8 mouse cellular contexts compared by ENCODE assay signal in the genomic region with DNA sequence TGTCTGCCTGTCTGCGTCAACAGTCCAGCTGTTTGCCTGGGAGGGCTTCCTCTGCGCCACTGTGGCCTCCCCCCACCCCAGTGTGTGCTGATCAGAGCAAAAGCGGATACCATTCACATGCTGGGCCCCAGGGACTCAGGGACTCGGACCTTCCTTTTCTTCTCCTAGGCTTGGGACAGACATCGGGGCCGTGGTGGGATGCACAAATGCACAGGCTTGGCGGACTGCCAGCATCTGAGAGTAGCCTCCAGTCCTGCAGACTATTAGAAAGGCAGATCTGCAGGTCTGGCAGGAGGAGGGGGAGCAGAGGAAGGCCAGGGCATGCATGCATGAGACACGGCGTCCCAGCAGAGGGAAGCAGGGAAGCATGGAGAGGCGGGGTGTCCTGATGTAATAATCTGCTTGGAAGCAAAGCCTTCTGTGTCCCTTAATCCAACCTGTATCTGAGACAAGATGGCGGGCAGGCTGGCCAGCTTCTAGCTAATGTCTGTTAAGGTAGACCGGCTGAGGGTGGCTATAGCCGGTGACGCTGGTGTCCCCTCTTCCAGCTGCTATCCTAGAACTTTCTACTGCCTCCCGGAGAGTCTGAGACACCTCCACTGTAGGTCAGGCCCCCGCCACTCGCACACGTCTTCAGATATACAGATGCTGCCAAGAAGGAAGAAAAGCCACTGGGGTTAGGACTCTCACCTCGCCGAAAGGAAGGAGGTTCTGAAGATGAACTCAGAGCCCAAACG. TPM values are rescaled to one million over a fixed set of nuclear protein-coding genes. Genes with fewer than 3 reads are reported as not detected.
DNase-seq lines count a peak whose midpoint lies in the region; ATAC-seq and TF ChIP-seq lines count a peak whose summit lies in the region.

No protein-coding gene starts in this region.

- WGBS in cerebellum, adult 2 months: 72% methylated on average over 21 of the region's 21 CpGs
- WGBS in heart, embryonic 13.5 days: 45% methylated on average over 21 of the region's 21 CpGs
- WGBS in limb, embryonic 12.5 days: 50% methylated on average over 21 of the region's 21 CpGs
- 54% methylated on average over 21 of the region's 21 CpGs for WGBS in stomach, embryonic 16.5 days

- H3K4me2 ChIP-seq in heart, embryonic 13.5 days: peak overlapping the region; percentile 33
- H3K4me2 ChIP-seq in limb, embryonic 12.5 days: peak overlapping the region; percentile 18; the same call in 1 of the 2 replicates
- H3K4me2 ChIP-seq in stomach, embryonic 16.5 days (ENCODE audit: low read depth, low read length): no peak overlapping the region

- no peaks in the 10 kb centered on the region for H3K9me3 ChIP-seq in heart, embryonic 13.5 days
- no peaks in the 10 kb centered on the region for H3K9me3 ChIP-seq in limb, embryonic 12.5 days
- H3K9me3 ChIP-seq in stomach, embryonic 16.5 days (replicated peaks; ENCODE audit: control insufficient read depth, low read length): no peaks in the 10 kb centered on the region

- no peak for TF ChIP-seq POLR2A in cerebellum, adult 2 months (IDR thresholded peaks at IDR 0.05; ENCODE audit: borderline replicate concordance, insufficient read depth, low read length)

- H3K9ac ChIP-seq in heart, embryonic 13.5 days: peak overlapping the region; percentile 66
- H3K9ac ChIP-seq in limb, embryonic 12.5 days (replicated peaks): no peak overlapping the region
- H3K9ac ChIP-seq in stomach, embryonic 16.5 days (ENCODE audit: low read length): peak overlapping the region; percentile 35

- no peak overlapping the region for H3K27ac ChIP-seq in cerebellum, adult 2 months (ENCODE audit: insufficient read depth, low read length)
- peak overlapping the region; percentile 86 for H3K27ac ChIP-seq in heart, embryonic 13.5 days (replicated peaks)
- H3K27ac ChIP-seq in limb, embryonic 12.5 days: peak overlapping the region; percentile 93
- peak overlapping the region; percentile 94 for H3K27ac ChIP-seq in stomach, embryonic 16.5 days (ENCODE audit: low read length)

- H3K4me3 ChIP-seq in cerebellum, adult 2 months (replicated peaks; ENCODE audit: insufficient read depth, low read depth, low read length): no peak overlapping the region
- H3K4me3 ChIP-seq in heart, embryonic 13.5 days: no peak overlapping the region
- H3K4me3 ChIP-seq in limb, embryonic 12.5 days (replicated peaks): no peak overlapping the region
- no peak overlapping the region for H3K4me3 ChIP-seq in stomach, embryonic 16.5 days (replicated peaks; ENCODE audit: low read length)

- no peaks in the 10 kb centered on the region for H3K27me3 ChIP-seq in cerebellum, adult 2 months (ENCODE audit: control insufficient read depth, insufficient read depth, low read length)
- H3K27me3 ChIP-seq in heart, embryonic 13.5 days (replicated peaks): peaks cover 6% of the 10 kb centered on the region; the same call in 1 of the 2 replicates
- H3K27me3 ChIP-seq in limb, embryonic 12.5 days: peaks cover 5% of the 10 kb centered on the region; the same call in 1 of the 2 replicates
- no peaks in the 10 kb centered on the region for H3K27me3 ChIP-seq in stomach, embryonic 16.5 days (ENCODE audit: control insufficient read depth, insufficient read depth, low read length)

- peaks cover 3% of the 10 kb centered on the region; the same call in 1 of the 2 replicates for H3K36me3 ChIP-seq in heart, embryonic 13.5 days
- no peaks in the 10 kb centered on the region for H3K36me3 ChIP-seq in limb, embryonic 12.5 days
- H3K36me3 ChIP-seq in stomach, embryonic 16.5 days (ENCODE audit: control insufficient read depth, insufficient read depth, low read length): no peaks in the 10 kb centered on the region

- H3K4me1 ChIP-seq in cerebellum, adult 2 months (ENCODE audit: control insufficient read depth, insufficient read depth, low read length): peaks cover 9% of the 10 kb centered on the region
- peaks cover 72% of the 10 kb centered on the region for H3K4me1 ChIP-seq in heart, embryonic 13.5 days
- peaks cover 55% of the 10 kb centered on the region for H3K4me1 ChIP-seq in limb, embryonic 12.5 days (replicated peaks)
- H3K4me1 ChIP-seq in stomach, embryonic 16.5 days (ENCODE audit: control insufficient read depth, insufficient read depth, low read length): peaks cover 43% of the 10 kb centered on the region

- ATAC-seq in heart, embryonic 13.5 days (ENCODE audit: extremely low read depth, insufficient number of reproducible peaks, low FRiP score, low TSS enrichment): no peak
- peak; percentile 21; the same call in 1 of the 2 replicates for ATAC-seq in limb, embryonic 12.5 days (ENCODE audit: insufficient number of reproducible peaks, insufficient read depth, low FRiP score, low TSS enrichment, low read depth)
- no peak for ATAC-seq in stomach, embryonic 16.5 days (ENCODE audit: insufficient read depth, low FRiP score)
- no peak for ATAC-seq in inflammation-experienced regulatory T-cells, adult 6 months

- no peak for TF ChIP-seq CTCF in cerebellum, adult 2 months (IDR thresholded peaks at IDR 0.05; ENCODE audit: borderline replicate concordance, insufficient read depth, low read depth, low read length)

- DNase-seq in cerebellum, adult 11-12 months: peak; percentile 58
- no peak for DNase-seq in cerebellum, adult 2 months
- DNase-seq in Muller cell, postnatal 12 days (ENCODE audit: inconsistent ontology term): peak; percentile 63
- DNase-seq in urinary bladder, postnatal 4 days (ENCODE audit: low spot score in 2 of 2): no peak

RNA-seq across cellular contexts. Expression of a gene that starts 14.9 kb away (rescaled TPM):
- polyA plus RNA-seq in cerebellum, adult 2 months (2012; rRNA removed): 18.1 and 20.9 TPM in 2 replicates
- 18.4 and 19.3 TPM in 2 replicates for polyA plus RNA-seq in heart, embryonic 13.5 days (2015; fragmentation: Nextera tagmentation; extraction: Ambion mirVana)
- polyA plus RNA-seq in limb, embryonic 12.5 days (2016; fragmentation: Nextera tagmentation; extraction: Ambion mirVana): 19.6 and 20.8 TPM in 2 replicates
- 12.1 and 15.7 TPM in 2 replicates for polyA plus RNA-seq in stomach, embryonic 16.5 days (2015; fragmentation: Nextera tagmentation; extraction: Ambion mirVana)
- not detected for polyA plus RNA-seq in inflammation-experienced regulatory T-cells, adult 6 months (2017; shearing (Covaris generic))

RNA-seq across cellular contexts. Expression of a gene that starts 30.1 kb away (rescaled TPM):
- polyA plus RNA-seq in cerebellum, adult 2 months (2012; rRNA removed): 27.3 and 27.8 TPM in 2 replicates
- polyA plus RNA-seq in heart, embryonic 13.5 days (2015; fragmentation: Nextera tagmentation; extraction: Ambion mirVana): 63.8 and 68.8 TPM in 2 replicates
- 58.8 and 65.3 TPM in 2 replicates for polyA plus RNA-seq in limb, embryonic 12.5 days (2016; fragmentation: Nextera tagmentation; extraction: Ambion mirVana)
- 51.9 and 58.9 TPM in 2 replicates for polyA plus RNA-seq in stomach, embryonic 16.5 days (2015; fragmentation: Nextera tagmentation; extraction: Ambion mirVana)
- polyA plus RNA-seq in inflammation-experienced regulatory T-cells, adult 6 months (2017; shearing (Covaris generic)): 100 to 1,000 TPM; 121 to 151 (median 145) TPM

RNA-seq across cellular contexts. Expression of a gene that starts 30.3 kb away (rescaled TPM):
- polyA plus RNA-seq in cerebellum, adult 2 months (2012; rRNA removed): 33.0 and 34.8 TPM in 2 replicates
- polyA plus RNA-seq in heart, embryonic 13.5 days (2015; fragmentation: Nextera tagmentation; extraction: Ambion mirVana): 61.7 and 75.3 TPM in 2 replicates
- 84.5 and 86.2 TPM in 2 replicates for polyA plus RNA-seq in limb, embryonic 12.5 days (2016; fragmentation: Nextera tagmentation; extraction: Ambion mirVana)
- 68.8 and 69.1 TPM in 2 replicates for polyA plus RNA-seq in stomach, embryonic 16.5 days (2015; fragmentation: Nextera tagmentation; extraction: Ambion mirVana)
- 10 to 100 TPM; 49.7 to 58.8 (median 53.6) TPM for polyA plus RNA-seq in inflammation-experienced regulatory T-cells, adult 6 months (2017; shearing (Covaris generic))

RNA-seq across cellular contexts. Expression of a gene that starts 37.7 kb away (rescaled TPM):
- polyA plus RNA-seq in cerebellum, adult 2 months (2012; rRNA removed): 0.03 TPM in 1 of 2 replicates, not detected in the other
- not detected in 2 replicates for polyA plus RNA-seq in heart, embryonic 13.5 days (2015; fragmentation: Nextera tagmentation; extraction: Ambion mirVana)
- not detected in 2 replicates for polyA plus RNA-seq in limb, embryonic 12.5 days (2016; fragmentation: Nextera tagmentation; extraction: Ambion mirVana)
- polyA plus RNA-seq in stomach, embryonic 16.5 days (2015; fragmentation: Nextera tagmentation; extraction: Ambion mirVana): not detected in 2 replicates
- polyA plus RNA-seq in inflammation-experienced regulatory T-cells, adult 6 months (2017; shearing (Covaris generic)): 10 to 100 TPM in 2 of 3 experiments, 1 to 10 TPM in 1; 9.0 to 17.1 (median 13.5) TPM

RNA-seq across cellular contexts. Expression of a gene that starts 39.3 kb away (rescaled TPM):
- 33.0 and 34.2 TPM in 2 replicates for polyA plus RNA-seq in cerebellum, adult 2 months (2012; rRNA removed)
- polyA plus RNA-seq in heart, embryonic 13.5 days (2015; fragmentation: Nextera tagmentation; extraction: Ambion mirVana): 32.2 and 35.5 TPM in 2 replicates
- polyA plus RNA-seq in limb, embryonic 12.5 days (2016; fragmentation: Nextera tagmentation; extraction: Ambion mirVana): 42.8 and 43.4 TPM in 2 replicates
- 33.3 and 43.7 TPM in 2 replicates for polyA plus RNA-seq in stomach, embryonic 16.5 days (2015; fragmentation: Nextera tagmentation; extraction: Ambion mirVana)
- 10 to 100 TPM; 18.7 to 31.0 (median 29.0) TPM for polyA plus RNA-seq in inflammation-experienced regulatory T-cells, adult 6 months (2017; shearing (Covaris generic))

Comparison
In these comparisons a context has a peak if more than half of its experiments do, and no peak if none do; other contexts are left out.
1. DNase-seq: peak in cerebellum, adult 11-12 months (single experiment) and Muller cell, postnatal 12 days (single experiment); none in cerebellum, adult 2 months (0 of 2) and urinary bladder, postnatal 4 days (0 of 2).
2. RNA of a gene that starts 14.9 kb away (polyA plus RNA-seq): 18.1 to 20.9 TPM in cerebellum, adult 2 months, 19.6 to 20.8 TPM in limb, embryonic 12.5 days, 18.4 to 19.3 TPM in heart, embryonic 13.5 days and 12.1 to 15.7 TPM in stomach, embryonic 16.5 days; not detected in inflammation-experienced regulatory T-cells, adult 6 months; every median in the first group is over 10 times any median in the second.